Mouse (Mus musculus): Measurements from ENCODE around the gene Fat3.

Gene Fat3

DNA sequence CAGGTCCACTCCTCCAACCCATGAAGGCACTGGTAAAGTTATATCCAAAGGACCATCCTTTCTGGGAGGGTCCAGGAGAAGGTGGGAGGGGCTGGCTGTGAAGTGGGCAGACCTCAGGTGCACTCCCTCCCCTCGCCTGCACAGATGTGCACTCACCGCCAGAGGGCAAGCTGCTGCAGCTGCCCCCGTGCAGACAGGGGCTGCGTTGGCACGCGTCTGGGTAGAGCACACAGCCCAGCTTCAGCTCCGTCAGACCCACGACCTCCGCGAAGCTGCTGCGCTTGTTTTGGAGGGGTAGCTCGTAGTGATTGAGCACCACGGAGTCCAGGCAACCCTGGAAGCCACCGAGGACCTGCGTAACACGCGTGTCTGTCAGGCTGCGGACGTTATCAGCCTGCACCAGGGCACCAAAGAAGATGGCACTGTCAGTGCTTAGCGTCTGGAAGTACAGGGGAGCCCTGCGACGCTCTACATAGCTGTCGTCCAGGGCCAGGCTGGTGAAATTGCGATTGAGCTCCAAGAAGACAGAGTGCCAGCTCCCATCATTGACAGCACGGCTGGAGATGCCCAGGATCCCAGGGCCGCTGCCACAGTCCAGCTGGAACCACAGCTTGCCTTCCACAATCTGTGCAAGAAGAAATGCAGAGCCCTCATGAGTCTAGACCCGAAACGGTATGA is 563.1 kb downstream of the Fat3 start:
- DNase-seq: no peak

DNA sequence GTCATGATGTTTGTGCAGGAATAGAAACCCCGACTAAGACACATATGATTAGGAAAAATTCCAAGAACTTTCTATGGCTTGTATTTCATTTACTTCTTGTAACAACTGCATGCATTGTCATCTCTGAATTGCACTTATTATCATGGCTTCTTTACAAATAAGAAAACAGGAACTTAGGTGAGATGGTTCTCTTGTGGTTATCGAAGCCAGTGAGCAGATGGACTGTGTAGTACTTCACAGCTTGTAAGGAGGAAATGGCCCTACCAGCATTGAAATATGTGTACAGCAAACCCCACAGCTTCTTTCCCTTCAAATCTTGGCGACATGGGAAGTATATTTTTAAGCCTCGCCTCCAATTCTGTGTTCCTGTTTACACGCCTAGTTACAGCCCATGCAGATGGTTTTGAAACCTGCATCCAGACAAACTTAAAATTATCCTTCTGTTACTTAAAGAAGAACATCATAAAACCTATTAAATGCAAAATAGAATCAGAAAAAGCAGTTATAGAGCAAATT is 570.1 kb downstream of the Fat3 start:
- no peak for DNase-seq

DNA sequence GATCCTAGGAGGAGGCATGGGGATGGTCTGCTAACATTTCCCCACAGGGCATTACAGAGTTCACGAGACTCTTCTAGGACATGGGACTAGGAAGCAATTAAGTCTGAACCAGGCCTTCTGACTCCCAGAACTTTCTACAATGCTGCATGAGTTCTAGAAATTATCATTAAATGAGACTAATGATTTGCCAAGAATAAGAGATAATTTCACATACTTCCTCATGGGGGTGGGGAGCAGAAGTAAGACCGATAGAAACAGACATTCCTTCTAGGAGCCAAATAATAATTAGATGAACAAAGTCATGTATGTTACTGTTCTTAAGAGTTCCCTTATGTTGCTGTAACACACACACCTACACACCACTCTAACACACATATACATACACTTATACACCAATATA is 572.8 kb downstream of the Fat3 start:
- DNase-seq: no peak

DNA sequence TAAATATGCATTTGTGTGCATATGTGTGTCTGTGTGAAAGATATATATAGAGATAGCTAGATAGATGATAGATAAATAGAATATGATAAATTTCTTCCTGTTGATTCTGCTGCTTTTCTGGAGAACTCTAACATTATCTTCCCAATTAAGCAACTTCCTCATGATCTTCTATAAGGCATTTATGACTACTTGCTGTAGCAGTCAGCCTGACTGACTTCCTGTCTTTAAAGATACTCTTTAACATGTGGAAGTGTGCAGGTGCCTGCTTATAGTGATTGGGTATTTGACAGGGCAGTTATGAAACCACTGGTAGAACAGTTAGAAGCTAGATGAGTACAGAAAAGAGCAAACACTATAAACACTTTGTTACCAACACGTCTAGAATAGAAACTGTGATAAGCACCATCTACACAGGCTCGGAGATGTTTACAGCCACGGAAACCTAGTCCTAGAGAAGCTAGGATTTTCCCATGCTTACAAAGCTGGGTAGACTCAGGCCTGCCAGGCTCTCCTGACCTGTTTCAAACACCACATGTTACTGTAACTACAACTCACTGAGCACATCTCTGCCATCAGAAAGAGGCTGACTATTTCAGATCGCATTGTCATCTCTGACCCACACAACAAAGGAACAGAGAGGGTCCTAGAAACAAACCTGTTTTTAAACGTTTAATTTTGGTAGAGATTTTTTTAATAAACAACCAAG is 573.6 kb downstream of the Fat3 start:
- DNase-seq: no peak

DNA sequence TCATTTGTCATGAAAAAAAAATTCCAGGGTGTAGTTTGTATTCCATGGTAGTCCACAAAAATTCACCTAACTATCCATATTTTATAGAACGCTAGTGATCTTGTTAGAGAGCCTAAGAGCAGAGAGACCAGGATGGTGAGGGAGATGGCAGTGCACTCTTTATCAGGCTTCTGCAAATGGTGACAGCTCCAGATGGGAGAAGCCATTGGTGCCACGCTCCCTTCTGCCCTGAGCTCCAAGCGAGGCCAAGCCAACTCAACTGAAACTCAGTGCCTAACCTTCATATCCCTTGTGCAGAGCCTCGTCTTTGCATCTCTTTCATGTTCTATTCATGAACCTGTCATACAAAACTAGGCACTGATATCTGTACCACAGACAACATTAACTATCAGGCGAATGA is 575.8 kb downstream of the Fat3 start:
- no peak for DNase-seq

DNA sequence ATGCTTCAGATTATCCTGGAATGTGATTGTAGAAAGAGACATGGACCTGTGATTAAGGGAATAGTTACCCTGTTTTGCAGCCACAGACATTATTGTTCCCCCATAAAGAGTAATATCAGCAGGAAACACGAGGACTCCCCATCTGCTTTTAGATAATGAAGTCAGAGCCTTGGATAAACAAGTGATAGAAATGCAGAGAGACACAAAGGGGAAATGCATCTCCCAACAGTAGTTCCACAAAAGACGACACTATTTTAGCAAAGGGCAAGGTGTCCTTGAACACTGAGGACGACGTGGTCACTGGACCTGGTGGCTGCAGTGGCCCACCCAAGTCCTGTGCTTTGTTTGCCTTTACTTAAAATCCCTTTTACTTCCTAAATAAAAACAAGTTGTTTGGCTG is 580.8 kb downstream of the Fat3 start:
- no peak for DNase-seq

DNA sequence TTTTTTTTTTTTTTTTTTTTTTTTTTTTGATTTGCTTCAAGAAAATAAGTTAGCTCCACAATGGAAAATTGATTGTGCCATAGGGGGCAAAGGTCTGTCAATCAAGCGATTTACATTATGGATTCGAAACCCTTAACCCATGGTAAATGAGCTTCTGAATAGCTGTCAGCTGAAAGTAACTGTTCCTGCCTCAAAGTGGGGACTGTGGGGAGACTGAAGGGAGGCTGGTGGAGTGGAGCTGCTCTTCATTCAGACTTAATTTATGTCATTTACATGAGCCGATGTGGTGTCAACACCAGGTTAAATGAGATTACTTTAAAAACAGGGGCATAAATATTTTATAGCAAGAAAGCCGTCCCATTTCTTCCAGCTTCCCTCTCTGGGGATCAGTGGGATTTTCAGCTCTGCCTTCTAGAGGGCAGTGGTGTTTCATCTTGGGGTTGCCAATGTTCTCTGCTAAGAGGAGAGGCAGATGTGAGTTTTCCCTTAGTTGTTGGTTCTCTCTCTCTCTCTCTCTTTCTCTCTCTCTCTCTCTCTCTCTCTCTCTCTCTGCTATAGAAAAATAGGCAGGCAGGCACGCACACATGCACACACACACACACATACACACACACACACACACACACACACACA is 581.6 kb downstream of the Fat3 start:
- no peak for DNase-seq

DNA sequence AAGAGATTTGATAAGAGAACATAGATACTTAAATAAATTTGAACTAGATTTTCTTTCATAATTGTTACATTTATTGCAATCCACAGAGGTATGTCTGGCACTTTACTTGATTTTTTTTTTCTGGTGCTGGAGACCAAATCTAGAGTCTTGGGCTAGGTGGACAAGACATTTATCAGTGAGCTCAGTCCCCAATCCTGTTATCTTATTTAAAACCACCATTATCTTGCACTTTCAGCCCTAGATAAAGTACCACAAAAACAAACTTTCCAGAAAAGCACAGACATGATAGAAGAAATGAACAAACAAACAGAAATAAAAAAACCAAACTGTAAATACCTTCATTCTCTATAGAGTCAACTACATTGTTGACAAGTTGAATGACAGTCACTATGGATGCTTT is 584.5 kb downstream of the Fat3 start:
- no peak for DNase-seq

DNA sequence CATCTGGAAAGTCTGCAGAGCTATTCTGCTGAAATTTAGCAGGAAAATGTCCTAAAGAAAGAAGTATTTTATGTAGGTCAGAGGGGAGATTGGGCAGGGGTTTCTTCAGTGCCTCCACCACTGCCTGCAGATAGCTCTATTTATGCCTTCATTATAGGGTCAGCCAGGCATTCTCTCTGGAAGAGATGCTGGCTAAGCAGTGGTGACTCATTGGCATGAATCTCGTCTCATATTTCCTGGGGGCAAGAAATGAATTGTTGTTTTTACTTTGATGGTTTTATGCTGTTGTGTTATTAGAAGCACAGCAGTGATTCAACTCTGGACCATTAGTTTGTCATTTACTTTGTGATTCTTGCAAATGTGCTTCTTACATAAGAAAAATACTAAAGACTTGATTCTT is 588.4 kb downstream of the Fat3 start:
- DNase-seq: no peak

DNA sequence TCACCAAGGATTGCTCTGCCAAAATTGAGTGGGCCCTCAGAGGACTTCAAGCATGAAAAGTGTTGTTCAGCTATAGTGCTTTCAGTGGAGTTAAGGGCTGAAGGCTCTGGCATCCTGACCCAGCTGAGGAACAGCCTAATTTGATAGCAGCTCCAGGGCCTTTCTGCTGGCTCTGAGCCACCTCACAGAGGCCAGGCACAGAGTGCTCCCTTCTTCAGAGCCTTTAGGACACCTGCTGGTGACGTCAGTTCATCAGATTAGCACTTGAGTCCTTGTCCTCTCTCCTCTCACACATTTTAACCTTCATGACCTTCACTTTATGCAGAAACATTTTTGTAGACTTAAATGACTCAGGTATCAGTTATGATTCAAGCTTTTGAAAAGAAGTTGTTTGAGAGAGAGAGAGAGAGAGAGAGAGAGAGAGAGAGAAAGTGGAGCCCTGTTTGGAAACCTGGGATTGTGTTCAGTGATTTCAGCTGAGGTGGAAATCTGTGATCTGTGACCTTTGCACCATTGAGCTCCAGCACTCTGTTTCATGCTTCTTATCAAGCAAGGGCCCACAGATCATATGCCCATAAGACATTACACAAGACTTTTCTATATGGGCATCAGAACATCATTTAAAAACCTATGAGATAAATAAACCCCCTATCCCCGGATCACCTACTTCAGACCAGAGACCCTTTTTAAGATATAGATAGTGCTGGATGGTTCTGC is 591.5 kb downstream of the Fat3 start:
- DNase-seq: no peak

DNA sequence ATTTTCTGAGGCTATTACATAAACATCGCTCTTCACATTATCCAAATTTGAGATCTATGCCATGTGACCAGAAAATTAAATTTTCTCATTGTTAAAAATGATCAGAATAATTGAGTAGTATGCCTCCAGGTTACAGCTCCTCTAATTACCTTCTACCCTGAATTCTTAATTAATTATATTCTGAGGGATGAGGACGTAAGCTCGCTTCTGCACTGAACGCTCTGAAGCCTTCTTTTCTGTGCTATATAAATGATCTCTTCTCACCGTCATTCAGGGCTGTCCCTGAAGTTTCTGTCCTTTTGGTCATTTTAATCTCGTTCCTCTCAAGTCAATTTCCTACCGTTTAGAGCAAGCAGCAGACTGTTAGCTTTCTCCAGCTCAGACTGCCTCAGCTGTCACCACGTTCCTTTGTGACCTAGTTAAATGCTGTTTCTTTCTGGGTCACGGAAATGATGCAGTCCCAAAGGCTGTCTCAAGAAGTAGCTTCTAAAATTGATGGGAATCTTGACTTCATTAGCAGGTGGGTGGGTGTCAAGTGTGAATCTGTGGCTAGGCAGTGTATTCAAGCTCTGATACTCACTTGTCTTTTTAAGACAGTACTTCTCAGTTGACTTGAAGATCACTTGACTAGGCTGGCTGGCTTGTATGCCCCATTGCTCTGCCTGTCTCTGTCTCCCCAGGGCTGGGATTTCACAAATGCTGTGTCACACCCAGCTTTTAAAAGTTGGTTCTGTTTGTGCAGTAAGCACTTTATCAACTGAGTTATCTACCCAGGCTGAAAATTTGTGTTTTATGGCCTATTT is 596.9 kb downstream of the Fat3 start:
- DNase-seq: no peak

DNA sequence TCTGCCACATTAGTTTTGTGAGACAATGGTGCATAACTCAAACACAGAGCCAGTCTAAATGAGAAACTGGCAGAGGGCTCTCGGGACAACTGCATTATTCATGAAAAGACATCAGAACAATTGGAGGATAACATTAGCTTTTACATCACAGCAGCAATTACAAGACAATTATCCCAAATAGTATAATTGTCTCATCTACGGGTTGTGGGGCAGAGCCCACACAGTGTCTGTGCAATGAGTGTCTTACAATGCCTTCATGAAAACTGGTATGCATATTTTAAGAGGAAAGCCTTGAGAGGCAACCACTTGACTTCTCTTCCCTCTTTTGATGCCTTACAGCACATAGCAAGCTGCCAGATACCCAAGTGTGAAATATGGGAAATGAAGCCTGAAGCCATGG is 603.0 kb downstream of the Fat3 start:
- no peak for DNase-seq

DNA sequence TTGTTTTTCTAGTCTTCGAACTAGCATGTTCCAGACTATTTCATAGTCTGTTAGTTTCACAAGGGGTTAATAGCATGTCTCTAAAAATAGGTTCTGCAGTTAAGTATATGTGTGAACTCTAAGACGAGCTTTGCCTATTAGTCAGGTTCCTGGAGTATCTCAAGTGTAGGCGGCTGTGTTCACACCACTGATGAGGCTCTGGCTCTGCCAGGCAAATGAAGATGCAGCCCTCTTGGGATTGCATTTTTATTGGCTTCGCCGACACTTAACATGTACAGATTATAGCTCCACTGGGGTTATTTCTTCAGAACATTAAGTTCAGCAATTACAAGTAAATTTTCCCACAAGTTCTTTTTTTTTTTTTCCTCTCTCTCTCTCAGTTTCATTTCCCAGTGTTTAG is 614.3 kb downstream of the Fat3 start:
- no peak for DNase-seq

DNA sequence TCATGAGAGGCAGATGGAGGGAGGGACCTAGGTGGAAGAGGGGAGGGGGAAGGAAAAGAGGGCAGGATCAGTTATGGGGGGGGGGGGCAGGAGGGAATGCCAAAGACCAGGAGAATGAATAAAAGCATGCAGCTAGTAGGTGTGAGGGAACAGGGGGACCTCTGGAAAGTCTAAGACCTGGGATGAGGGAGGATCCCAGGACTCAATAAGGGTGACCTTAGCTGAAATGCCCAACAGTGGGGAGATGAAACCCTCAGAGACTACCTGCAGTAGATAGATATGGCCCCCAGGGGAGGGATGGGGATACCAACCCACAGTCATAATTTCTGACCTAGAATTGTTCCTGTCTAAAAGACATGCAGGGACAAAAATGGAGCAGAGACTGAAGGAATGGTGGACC is 620.3 kb downstream of the Fat3 start:
- DNase-seq: no peak

DNA sequence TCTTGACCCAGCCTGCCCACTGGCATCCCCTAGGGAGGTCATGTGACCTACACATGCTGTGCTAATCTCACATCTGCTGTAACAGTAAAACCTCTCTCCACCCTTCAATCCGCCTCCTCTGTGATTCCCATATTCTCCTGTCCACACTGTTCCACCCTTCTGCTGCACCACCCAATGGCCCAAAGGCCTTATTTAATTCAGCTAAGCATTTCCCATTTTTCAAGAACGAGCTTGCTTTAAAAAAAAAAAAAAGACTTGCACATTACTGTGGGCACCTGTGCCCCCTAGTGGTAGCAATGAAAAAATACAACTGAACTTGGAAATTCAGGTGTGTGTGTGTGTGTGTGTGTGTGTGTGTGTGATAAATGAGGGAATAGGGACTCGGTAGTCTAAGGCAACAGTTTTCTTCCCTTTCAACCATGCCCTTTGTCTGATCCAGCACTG is 620.9 kb downstream of the Fat3 start:
- DNase-seq: no peak

DNA sequence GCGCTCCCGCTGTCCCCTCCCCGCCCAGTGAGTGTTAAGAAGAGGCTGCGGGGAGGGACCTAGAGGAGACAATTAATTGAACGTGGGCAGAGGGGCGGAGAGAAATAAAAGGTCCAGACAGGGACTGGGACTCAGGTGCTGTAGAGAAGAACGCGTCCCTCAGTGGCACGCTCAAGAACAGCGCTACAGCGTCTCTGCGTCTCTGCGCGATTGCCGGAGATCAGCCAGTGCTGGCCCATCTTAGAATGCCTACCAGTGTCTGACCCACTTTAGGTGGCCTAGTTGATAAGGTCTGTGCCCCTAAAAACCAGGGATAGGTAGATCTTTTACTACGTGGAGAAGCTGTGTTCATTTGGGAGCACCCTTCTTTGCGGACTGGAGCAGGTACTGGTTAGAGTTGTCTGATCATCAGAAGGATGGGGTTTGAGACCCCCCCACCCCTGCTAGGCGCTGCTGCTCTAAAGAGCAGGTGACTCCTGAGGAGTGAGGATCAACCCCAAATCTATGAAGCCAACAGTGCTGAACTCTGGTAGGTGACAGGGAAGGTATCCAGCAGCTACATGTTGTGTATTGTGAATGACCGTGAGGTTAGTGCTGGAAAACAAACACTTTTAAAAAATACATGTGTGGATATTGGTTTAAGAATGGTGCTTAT is 626.5 kb downstream of the Fat3 start, which contains the start of gene Mtnr1b:
Mtnr1b (minus strand) TSS at position 51 of the 655 bp plus-strand sequence.
- no peak for DNase-seq

DNA sequence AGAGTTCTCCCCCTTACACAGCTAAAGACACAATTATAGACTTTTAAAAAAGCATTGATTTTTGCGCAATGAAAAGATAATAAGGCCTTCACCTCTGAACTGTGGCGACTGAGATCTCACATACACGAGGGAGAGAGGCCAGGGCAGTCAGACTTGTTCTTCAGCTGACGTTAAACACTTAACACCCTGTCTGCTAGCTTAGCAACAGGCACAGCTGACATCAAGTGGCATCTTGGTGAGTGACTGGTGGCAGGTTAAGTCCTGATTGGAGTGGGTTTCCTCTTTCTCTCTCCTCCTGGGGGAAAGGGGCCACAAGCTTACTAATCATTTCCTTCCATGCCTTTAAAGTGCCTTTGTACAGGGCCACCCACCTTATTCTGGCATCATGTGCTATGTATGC is 631.1 kb downstream of the Fat3 start:
- no peak for DNase-seq

DNA sequence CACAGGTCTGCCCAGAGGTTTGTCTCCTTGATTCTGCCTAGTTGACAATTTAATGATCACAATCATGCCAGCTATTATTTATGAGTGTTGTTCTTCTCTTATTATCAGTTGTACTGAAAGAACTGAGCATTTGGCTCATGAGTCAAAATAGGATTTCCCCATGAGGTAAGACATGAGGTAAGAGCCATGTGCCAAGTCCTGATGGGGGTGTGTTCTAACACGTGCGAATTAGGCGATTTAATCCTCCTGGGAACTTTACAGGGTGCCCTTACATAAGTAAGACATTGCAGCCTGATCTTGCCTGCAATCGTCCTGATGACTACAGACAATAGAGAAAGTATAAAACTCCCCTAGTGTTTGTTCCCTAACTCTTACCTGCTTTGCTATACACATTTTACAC is 631.6 kb downstream of the Fat3 start:
- DNase-seq: no peak

DNA sequence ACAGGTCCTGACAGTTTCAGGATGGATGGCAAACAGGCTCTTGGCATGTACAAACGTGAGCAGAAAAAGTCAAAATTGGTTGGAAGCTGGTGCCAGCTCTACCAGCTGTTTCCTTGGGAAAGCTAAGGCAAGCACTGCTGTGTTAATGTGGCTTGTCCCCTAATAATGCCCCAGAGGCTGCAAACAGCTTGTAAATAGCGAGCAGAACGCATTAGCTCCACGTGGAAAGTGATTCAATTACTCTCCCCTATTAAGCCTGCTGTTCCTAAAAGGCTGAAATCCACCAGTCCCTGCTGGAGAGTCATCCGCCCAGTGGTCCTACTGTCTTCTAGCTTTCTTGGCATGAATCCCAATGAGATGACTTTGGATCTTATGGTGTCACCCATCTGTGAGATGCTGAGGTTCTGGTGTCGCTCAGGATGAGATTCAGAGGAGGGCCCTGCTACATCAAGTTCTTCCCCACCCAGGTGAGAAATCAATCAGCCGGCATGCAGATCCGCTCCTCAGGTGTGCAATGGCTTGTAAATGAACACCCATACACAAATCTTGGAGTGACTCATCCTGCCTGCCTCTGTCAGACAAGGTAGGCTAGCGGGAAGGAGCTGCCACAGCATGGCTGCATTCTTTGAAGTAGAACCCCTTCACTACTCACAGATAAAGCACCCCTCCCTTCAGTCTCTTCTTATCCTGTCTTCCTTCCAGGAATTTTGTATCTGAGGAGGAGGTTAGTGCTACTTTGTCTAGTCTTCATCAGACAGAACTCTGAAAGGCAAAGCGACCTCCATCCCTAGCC is 634.6 kb downstream of the Fat3 start:
- no peak for DNase-seq

DNA sequence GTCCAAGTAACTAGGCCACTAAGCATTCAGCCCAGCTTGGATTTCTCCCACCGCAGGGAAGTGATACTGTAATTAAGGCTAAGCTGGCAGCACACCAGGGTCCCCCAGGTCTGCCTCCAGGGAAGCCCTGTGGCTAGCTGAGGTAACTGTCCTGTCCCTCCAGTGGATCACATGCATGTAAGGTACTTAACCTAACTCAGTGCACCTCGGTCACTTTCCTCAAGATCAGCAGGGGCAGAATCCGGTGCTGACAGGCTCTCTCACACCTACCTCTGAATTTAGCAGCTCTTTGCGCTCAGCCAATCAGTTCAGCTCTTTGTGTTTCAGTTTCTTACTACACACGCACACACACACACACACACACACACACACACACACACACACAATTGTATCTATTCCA is 639.7 kb downstream of the Fat3 start:
- no peak for DNase-seq

Measured in right cerebral cortex, postnatal 4 days (tissue).